ENCODE assay signal across 10 mouse cellular contexts in the genomic region with DNA sequence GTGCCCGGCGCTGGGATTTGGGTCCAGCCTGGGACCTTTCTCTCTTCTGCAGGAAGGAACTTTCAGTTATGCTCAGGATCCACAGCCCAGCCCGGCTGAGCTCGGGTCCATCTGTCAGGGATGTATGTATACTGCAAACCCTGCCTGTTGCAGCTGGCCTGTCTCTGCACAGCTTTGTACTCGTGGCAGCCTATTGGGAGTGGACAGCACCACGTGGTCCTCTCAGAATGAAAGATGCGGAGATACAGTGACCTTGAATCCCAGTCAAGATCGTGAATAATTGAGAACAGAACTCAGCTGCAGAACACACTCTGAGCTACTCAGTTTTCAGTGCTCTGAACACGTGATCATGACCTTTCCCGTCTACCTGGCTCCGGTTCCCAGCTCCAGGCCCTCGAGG.
DNase-seq lines count a peak whose midpoint lies in the region; ATAC-seq and TF ChIP-seq lines count a peak whose summit lies in the region.
"Had no signal": no experiment of that assay in that cellular context is flagged by ENCODE, and none has a peak within 500 bp of the region (broad histone marks: within the 10 kb centered on the region; RNA-seq: fewer than 3 reads in every experiment).

No protein-coding gene starts in this region.

- peaks cover 10% of the 10 kb centered on the region; the same call in 1 of the 2 replicates for H3K4me1 ChIP-seq in embryonic facial prominence, embryonic 11.5 days (ENCODE audit: control insufficient read depth, insufficient read depth, low read length)
- H3K4me1 ChIP-seq: liver, embryonic 15.5 days had no signal

- peak; percentile 77 for ATAC-seq in embryonic facial prominence, embryonic 11.5 days (replicated peaks; ENCODE audit: insufficient number of reproducible peaks, low FRiP score, low TSS enrichment, low read depth)

- no peaks in the 10 kb centered on the region for H3K27me3 ChIP-seq in embryonic facial prominence, embryonic 11.5 days (ENCODE audit: control insufficient read depth, insufficient read depth, low read length)
- H3K27me3 ChIP-seq: liver, embryonic 15.5 days had no signal

- DNase-seq in heart, adult 11 months: peak; percentile 86
- no peak for DNase-seq in heart, adult 8-10 months (ENCODE audit: low spot score)
- peak; percentile 34 for DNase-seq in NIH3T3 (ENCODE audit: low read depth)
- DNase-seq in embryonic facial prominence, embryonic 11.5 days (ENCODE audit: low spot score): peak; percentile 81
- peak; percentile 41 to 64 for DNase-seq in kidney, postnatal 4 days
- DNase-seq in gastrocnemius, adult 2 months: no peak
- DNase-seq in natural killer cell, adult 2 months (ENCODE audit: low spot score in 2 of 2): no peak
- DNase-seq in thymus, postnatal 0 days (ENCODE audit: low spot score): no peak

- no peak overlapping the region for H3K9ac ChIP-seq in embryonic facial prominence, embryonic 11.5 days (replicated peaks; ENCODE audit: low read length)
- H3K9ac ChIP-seq: liver, embryonic 15.5 days had no signal

- H3K4me2 ChIP-seq in embryonic facial prominence, embryonic 11.5 days (ENCODE audit: low read depth, low read length): no peak overlapping the region; the same call in 1 of the 2 replicates
- H3K4me2 ChIP-seq: liver, embryonic 15.5 days had no signal

- intact Hi-C loops in gastrocnemius, adult 2 months (cut with DNase I): loop anchor here (10.0 kb wide), 1 partner anchor 254 kb away; no protein-coding TSS in a partner anchor

- no peaks in the 10 kb centered on the region for H3K9me3 ChIP-seq in embryonic facial prominence, embryonic 11.5 days (replicated peaks; ENCODE audit: control insufficient read depth, low read length)
- H3K9me3 ChIP-seq: liver, embryonic 15.5 days had no signal

- peak overlapping the region; percentile 52 for H3K27ac ChIP-seq in embryonic facial prominence, embryonic 11.5 days (replicated peaks; ENCODE audit: low read depth, low read length)
- no peak overlapping the region for H3K27ac ChIP-seq in gastrocnemius, adult 2 months
- H3K27ac ChIP-seq: liver, embryonic 15.5 days; macrophage had no signal

- no peaks in the 10 kb centered on the region for H3K36me3 ChIP-seq in embryonic facial prominence, embryonic 11.5 days (replicated peaks; ENCODE audit: control insufficient read depth, insufficient read depth, low read depth, low read length)
- H3K36me3 ChIP-seq: liver, embryonic 15.5 days had no signal

- 41% methylated on average over 12 of the region's 12 CpGs for WGBS in embryonic facial prominence, embryonic 11.5 days

- no peak for TF ChIP-seq CTCF in gastrocnemius, adult 2 months (IDR thresholded peaks at IDR 0.05)

- H3K4me3 ChIP-seq in embryonic facial prominence, embryonic 11.5 days (ENCODE audit: low read depth, low read length): no peak overlapping the region
- no peak overlapping the region for H3K4me3 ChIP-seq in gastrocnemius, adult 2 months
- H3K4me3 ChIP-seq: liver, embryonic 15.5 days had no signal

Comparison
In these comparisons a context has a peak if more than half of its experiments do, and no peak if none do; other contexts are left out.
1. DNase-seq: peak in heart, adult 11 months (single experiment), NIH3T3 (single experiment), embryonic facial prominence, embryonic 11.5 days (single experiment) and kidney, postnatal 4 days (2 of 2); none in heart, adult 8-10 months (single experiment), gastrocnemius, adult 2 months (single experiment), natural killer cell, adult 2 months (0 of 2) and thymus, postnatal 0 days (single experiment).